Mouse (Mus musculus): Measurements from ENCODE around the gene Vat1. TPM values are rescaled to one million over a fixed set of nuclear protein-coding genes. Genes with fewer than 3 reads are reported as not detected.
"Not testable (repeated sequence)": the region's sequence is repeated elsewhere in the genome, so short reads cannot be mapped to it uniquely, and the experiment has no call there.

Vat1 gene
- polyA plus RNA-seq, 1 experiment from 2014 or later = 52.0 TPM

DNA sequence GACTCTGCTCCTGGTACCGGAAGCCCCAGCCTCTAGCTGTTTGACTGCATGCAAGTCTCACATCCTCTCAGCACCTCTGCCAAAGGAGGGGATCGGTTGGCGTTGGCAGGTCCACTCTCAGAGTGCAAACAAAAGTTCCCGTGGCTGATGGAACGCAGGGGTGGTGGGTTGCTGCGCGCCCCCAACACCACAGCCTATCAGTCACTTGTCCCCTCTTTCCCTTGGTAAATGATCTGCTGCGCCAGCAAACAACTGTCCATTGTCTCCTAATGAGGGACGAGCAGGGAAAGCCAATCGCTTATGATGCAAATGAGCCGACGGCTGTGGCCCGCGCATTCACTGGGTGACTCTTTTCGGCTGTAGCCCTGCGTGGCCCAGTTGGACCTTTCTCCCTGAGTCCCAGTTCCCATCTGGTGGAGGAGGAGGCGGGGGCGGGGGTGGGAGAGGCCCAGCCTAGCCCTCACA lies 13.2 kb upstream of the Vat1 start:
- Histone ChIP-seq H3K36me3 (ENCODE audit: control insufficient read depth, insufficient read depth, low read length) (no peaks in the 10 kb centered on the region), H3K4me2 (ENCODE audit: low read depth, low read length) (peak overlapping the region; percentile 43), H3K4me1 (replicated peaks; ENCODE audit: control insufficient read depth, insufficient read depth, low read length) (peaks cover 8% of the 10 kb centered on the region), H3K9me3 (ENCODE audit: control insufficient read depth, low read length) (no peaks in the 10 kb centered on the region), H3K27me3 (ENCODE audit: control insufficient read depth, insufficient read depth, low read depth, low read length) (no peaks in the 10 kb centered on the region), H3K9ac (ENCODE audit: low read length) (peak overlapping the region; percentile 37; the same call in 1 of the 2 replicates), H3K4me3 (ENCODE audit: low read length) (peak overlapping the region; percentile 12), H3K27ac (ENCODE audit: low read length) (0 out of 2 replicates have a peak overlapping the region, but pooled peaks have one; percentile 20)
- 6% methylated on average over 18 of the region's 18 CpGs for WGBS
- no peak for ATAC-seq (ENCODE audit: low read depth)

- no peaks in the 10 kb centered on the region for H3K9me3 ChIP-seq (ENCODE audit: control insufficient read depth, low read length)
- WGBS = 63% methylated on average over 10 of the region's 10 CpGs
- H3K4me1 ChIP-seq (replicated peaks; ENCODE audit: control insufficient read depth, insufficient read depth, low read length) = peaks cover 8% of the 10 kb centered on the region
- H3K4me3 ChIP-seq (ENCODE audit: low read length) = no peak overlapping the region
- no peak overlapping the region for H3K27ac ChIP-seq (ENCODE audit: low read length)
- no peak overlapping the region for H3K9ac ChIP-seq (ENCODE audit: low read length)
- ATAC-seq (ENCODE audit: low read depth) = no peak
- H3K36me3 ChIP-seq (ENCODE audit: control insufficient read depth, insufficient read depth, low read length) = no peaks in the 10 kb centered on the region
- H3K27me3 ChIP-seq (ENCODE audit: control insufficient read depth, insufficient read depth, low read depth, low read length) = no peaks in the 10 kb centered on the region
- H3K4me2 ChIP-seq (ENCODE audit: low read depth, low read length) = no peak overlapping the region
These were observed 11.7 kb upstream of the Vat1 start for GRCm38 (mm10) chr11:101477552-101478211.

DNA sequence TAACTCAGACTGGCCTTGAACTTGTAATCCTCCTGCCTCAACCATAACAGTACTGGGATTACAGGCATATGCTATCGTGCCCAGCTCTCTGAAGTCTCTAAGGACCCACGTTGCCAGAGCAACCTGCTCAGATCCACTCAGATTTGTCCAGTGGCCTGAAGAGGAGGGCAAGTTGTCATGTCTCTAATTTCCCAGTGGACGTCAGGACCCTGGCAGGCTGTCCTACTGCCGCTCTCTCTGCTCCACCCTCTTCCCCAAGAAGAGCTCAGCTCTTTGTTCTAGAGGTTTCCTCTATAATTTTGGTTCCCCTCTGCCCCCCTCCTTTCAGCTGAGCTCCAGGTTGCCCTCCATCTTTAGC lies 11.1 kb upstream of the Vat1 start:
- Histone ChIP-seq H3K4me2 (ENCODE audit: low read depth, low read length) (no peak overlapping the region), H3K27me3 (ENCODE audit: control insufficient read depth, insufficient read depth, low read depth, low read length) (no peaks in the 10 kb centered on the region), H3K9me3 (ENCODE audit: control insufficient read depth, low read length) (no peaks in the 10 kb centered on the region), H3K4me3 (ENCODE audit: low read length) (no peak overlapping the region), H3K9ac (ENCODE audit: low read length) (no peak overlapping the region), H3K36me3 (ENCODE audit: control insufficient read depth, insufficient read depth, low read length) (no peaks in the 10 kb centered on the region), H3K27ac (ENCODE audit: low read length) (no peak overlapping the region), H3K4me1 (replicated peaks; ENCODE audit: control insufficient read depth, insufficient read depth, low read length) (peaks cover 8% of the 10 kb centered on the region)
- ATAC-seq (ENCODE audit: low read depth) = no peak
- WGBS = 32% methylated on average over 4 of the region's 4 CpGs

DNA sequence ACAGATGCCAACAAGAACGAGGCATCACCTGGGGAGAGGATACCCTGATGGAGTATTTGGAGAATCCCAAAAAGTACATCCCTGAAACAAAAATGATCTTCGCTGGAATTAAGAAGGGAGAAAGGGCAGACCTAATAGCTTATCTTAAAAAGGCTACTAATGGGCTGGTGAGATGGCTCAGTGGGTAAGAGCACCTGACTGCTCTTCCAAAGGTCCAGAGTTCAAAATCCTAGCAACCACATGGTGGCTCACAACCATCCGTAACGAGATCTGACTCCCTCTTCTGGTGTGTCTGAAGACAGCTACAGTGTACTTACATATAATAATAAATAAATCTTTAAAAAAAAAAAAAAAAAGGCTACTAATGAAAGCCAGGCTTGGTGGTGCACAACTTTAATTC lies 10.3 kb upstream of the Vat1 start:
- not testable (repeated sequence) for H3K4me2 ChIP-seq (ENCODE audit: low read depth, low read length); H3K4me3 ChIP-seq (ENCODE audit: low read length); H3K9ac ChIP-seq (ENCODE audit: low read length); ATAC-seq (ENCODE audit: low read depth); H3K27me3 ChIP-seq (ENCODE audit: control insufficient read depth, insufficient read depth, low read depth, low read length); H3K27ac ChIP-seq (ENCODE audit: low read length); H3K36me3 ChIP-seq (ENCODE audit: control insufficient read depth, insufficient read depth, low read length); H3K9me3 ChIP-seq (ENCODE audit: control insufficient read depth, low read length); H3K4me1 ChIP-seq (replicated peaks; ENCODE audit: control insufficient read depth, insufficient read depth, low read length)
- 69% methylated on average over 4 of the region's 4 CpGs for whole genome bisulfite sequencing

DNA sequence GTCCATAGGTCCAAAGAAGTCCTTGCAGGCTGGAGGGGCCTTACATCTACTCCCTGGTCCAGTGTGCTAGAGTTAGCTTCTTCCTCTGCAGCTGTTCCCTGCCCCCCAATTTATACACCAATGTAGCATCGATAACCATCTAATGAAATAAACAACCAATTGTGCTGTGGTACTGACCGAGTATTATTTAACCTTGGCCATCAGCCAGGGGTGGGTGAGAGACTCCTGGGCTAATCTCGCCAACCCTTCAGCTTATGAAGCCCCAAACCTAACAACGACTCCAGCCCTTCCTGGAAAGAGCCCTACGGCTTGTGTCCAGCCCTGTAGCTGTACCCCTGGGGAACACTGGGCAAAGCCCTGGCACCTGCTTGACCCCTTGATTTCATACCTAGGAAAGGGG lies 8.3 kb upstream of the Vat1 start:
- Histone ChIP-seq H3K27ac (ENCODE audit: low read length) (no peak overlapping the region), H3K9ac (ENCODE audit: low read length) (no peak overlapping the region), H3K4me1 (replicated peaks; ENCODE audit: control insufficient read depth, insufficient read depth, low read length) (peaks cover 6% of the 10 kb centered on the region), H3K4me2 (ENCODE audit: low read depth, low read length) (no peak overlapping the region), H3K27me3 (ENCODE audit: control insufficient read depth, insufficient read depth, low read depth, low read length) (no peaks in the 10 kb centered on the region), H3K9me3 (ENCODE audit: control insufficient read depth, low read length) (no peaks in the 10 kb centered on the region), H3K36me3 (ENCODE audit: control insufficient read depth, insufficient read depth, low read length) (no peaks in the 10 kb centered on the region), H3K4me3 (ENCODE audit: low read length) (no peak overlapping the region)
- no peak for ATAC-seq (ENCODE audit: low read depth)
- whole genome bisulfite sequencing = 57% methylated on average over 5 of the region's 5 CpGs

DNA sequence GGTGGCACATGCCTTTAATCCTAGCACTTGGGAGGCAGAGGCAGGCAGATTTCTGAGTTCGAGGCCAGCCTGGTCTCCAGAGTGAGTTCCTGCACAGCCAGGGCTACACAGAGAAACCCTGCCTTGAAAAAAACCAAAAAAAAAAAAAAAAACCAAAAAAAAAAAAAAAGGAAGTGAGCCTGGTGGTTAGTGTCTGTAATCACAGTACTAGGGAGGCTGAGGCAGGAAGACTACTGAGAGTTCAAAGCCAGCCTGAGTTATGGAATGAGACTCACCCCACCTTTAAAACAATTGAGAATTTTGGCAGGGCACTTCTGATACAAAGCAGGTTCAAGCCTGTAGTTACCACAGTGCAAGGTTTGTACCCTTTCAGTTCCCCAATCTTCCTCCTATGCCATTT lies 7.7 kb upstream of the Vat1 start:
- WGBS = 62% methylated on average over 1 of the region's 1 CpGs
- not testable (repeated sequence) for H3K4me1 ChIP-seq (replicated peaks; ENCODE audit: control insufficient read depth, insufficient read depth, low read length); ATAC-seq (ENCODE audit: low read depth)

GRCm38 (mm10) chr11:101472336-101472735 lies 6.3 kb upstream of the Vat1 start:
- WGBS = 39% methylated on average over 7 of the region's 7 CpGs

More for the DNA sequence above, 7.7 kb upstream of the Vat1 start:
- H3K9ac ChIP-seq (ENCODE audit: low read length); H3K4me2 ChIP-seq (ENCODE audit: low read depth, low read length); H3K4me3 ChIP-seq (ENCODE audit: low read length); H3K27ac ChIP-seq (ENCODE audit: low read length); H3K36me3 ChIP-seq (ENCODE audit: control insufficient read depth, insufficient read depth, low read length); H3K27me3 ChIP-seq (ENCODE audit: control insufficient read depth, insufficient read depth, low read depth, low read length); H3K9me3 ChIP-seq (ENCODE audit: control insufficient read depth, low read length): not testable (repeated sequence)

GRCm38 (mm10) chr11:101471926-101472325 lies 5.9 kb upstream of the Vat1 start:
- Histone ChIP-seq H3K4me1 (replicated peaks; ENCODE audit: control insufficient read depth, insufficient read depth, low read length) (peaks cover 9% of the 10 kb centered on the region), H3K9me3 (ENCODE audit: control insufficient read depth, low read length) (no peaks in the 10 kb centered on the region), H3K4me3 (ENCODE audit: low read length) (no peak overlapping the region), H3K27me3 (ENCODE audit: control insufficient read depth, insufficient read depth, low read depth, low read length) (no peaks in the 10 kb centered on the region; the same call in 1 of the 2 replicates), H3K9ac (ENCODE audit: low read length) (no peak overlapping the region), H3K36me3 (ENCODE audit: control insufficient read depth, insufficient read depth, low read length) (no peaks in the 10 kb centered on the region), H3K27ac (ENCODE audit: low read length) (no peak overlapping the region), H3K4me2 (ENCODE audit: low read depth, low read length) (no peak overlapping the region)
- ATAC-seq (ENCODE audit: low read depth) = no peak
- 47% methylated on average over 3 of the region's 3 CpGs for WGBS

More at GRCm38 (mm10) chr11:101472336-101472735, 6.3 kb upstream of the Vat1 start:
- no peaks in the 10 kb centered on the region for H3K36me3 ChIP-seq (ENCODE audit: control insufficient read depth, insufficient read depth, low read length)
- no peaks in the 10 kb centered on the region for H3K9me3 ChIP-seq (ENCODE audit: control insufficient read depth, low read length)
- no peak overlapping the region for H3K4me2 ChIP-seq (ENCODE audit: low read depth, low read length)
- no peak overlapping the region for H3K9ac ChIP-seq (ENCODE audit: low read length)
- peaks cover 8% of the 10 kb centered on the region for H3K4me1 ChIP-seq (replicated peaks; ENCODE audit: control insufficient read depth, insufficient read depth, low read length)
- H3K4me3 ChIP-seq (ENCODE audit: low read length) = no peak overlapping the region
- ATAC-seq (ENCODE audit: low read depth) = no peak
- H3K27me3 ChIP-seq (ENCODE audit: control insufficient read depth, insufficient read depth, low read depth, low read length) = no peaks in the 10 kb centered on the region; the same call in 1 of the 2 replicates
- no peak overlapping the region for H3K27ac ChIP-seq (ENCODE audit: low read length)

GRCm38 (mm10) chr11:101470206-101470605 lies 4.2 kb upstream of the Vat1 start:
- no peak for ATAC-seq (ENCODE audit: low read depth)
- Histone ChIP-seq H3K27ac (ENCODE audit: low read length) (no peak overlapping the region), H3K36me3 (ENCODE audit: control insufficient read depth, insufficient read depth, low read length) (no peaks in the 10 kb centered on the region), H3K27me3 (ENCODE audit: control insufficient read depth, insufficient read depth, low read depth, low read length) (no peaks in the 10 kb centered on the region; the same call in 1 of the 2 replicates), H3K9me3 (ENCODE audit: control insufficient read depth, low read length) (no peaks in the 10 kb centered on the region), H3K4me2 (ENCODE audit: low read depth, low read length) (no peak overlapping the region), H3K4me3 (ENCODE audit: low read length) (no peak overlapping the region), H3K4me1 (replicated peaks; ENCODE audit: control insufficient read depth, insufficient read depth, low read length) (peaks cover 16% of the 10 kb centered on the region), H3K9ac (ENCODE audit: low read length) (no peak overlapping the region)
- 54% methylated on average over 7 of the region's 7 CpGs for WGBS

Measured in lung, embryonic 16.5 days (tissue).